Mouse (Mus musculus) Patski (cell line): ENCODE measurements around the gene Elf3. TPM values are rescaled to one million over a fixed set of nuclear protein-coding genes. Genes with fewer than 3 reads are reported as not detected.

Experiments used
- ATAC-seq: fragments of 100-300 bp; one replicate; pipeline ENCODE4 v1.8.0; 2021
- CTCF ChIA-PET: fragments of 350-600 bp; sonication (Branson Sonifier 250); formaldehyde crosslinking; loops from one replicate; lab custom pipeline; 2022; ENCODE audit warnings: inconsistent platforms; lab: Charles Lee
- POLR2A ChIA-PET: fragments of 350-600 bp; sonication (Branson Sonifier 250); formaldehyde crosslinking; loops from one replicate; lab custom pipeline; 2022; ENCODE audit warnings: antibody characterized with exemption, inconsistent platforms; lab: Charles Lee
- DNase-seq: peaks from one replicate; pipeline ENCODE4 v3.0.0-alpha.2; 2011; ENCODE audit warnings: low read depth, low spot score
- H3K27me3 ChIP-seq: fragments of 371-371 bp; one replicate; pipeline ENCODE4 v1.5.1; 2021
- CTCF ChIP-seq: fragments of 100-300 bp; IDR thresholded peaks from one replicate; pipeline ENCODE4 v1.5.1; 2021
- in situ Hi-C: fragments of 300-500 bp; cut with MboI; formaldehyde crosslinking; loops from 3 replicates; pipeline ENCODE4 v1.11.1; 2018; ENCODE audit warnings: low pct_unique_long_range_greater_than_20kb, mixed read lengths
- polyA plus RNA-seq: library from polyadenylated mRNA; unstranded; gene quantifications from one replicate; pipeline ENCODE4 v1.2.3, GENCODE M21; 2021

The Elf3 gene
- polyA plus RNA-seq, 1 experiment from 2014 or later = 27.3 TPM

DNA sequence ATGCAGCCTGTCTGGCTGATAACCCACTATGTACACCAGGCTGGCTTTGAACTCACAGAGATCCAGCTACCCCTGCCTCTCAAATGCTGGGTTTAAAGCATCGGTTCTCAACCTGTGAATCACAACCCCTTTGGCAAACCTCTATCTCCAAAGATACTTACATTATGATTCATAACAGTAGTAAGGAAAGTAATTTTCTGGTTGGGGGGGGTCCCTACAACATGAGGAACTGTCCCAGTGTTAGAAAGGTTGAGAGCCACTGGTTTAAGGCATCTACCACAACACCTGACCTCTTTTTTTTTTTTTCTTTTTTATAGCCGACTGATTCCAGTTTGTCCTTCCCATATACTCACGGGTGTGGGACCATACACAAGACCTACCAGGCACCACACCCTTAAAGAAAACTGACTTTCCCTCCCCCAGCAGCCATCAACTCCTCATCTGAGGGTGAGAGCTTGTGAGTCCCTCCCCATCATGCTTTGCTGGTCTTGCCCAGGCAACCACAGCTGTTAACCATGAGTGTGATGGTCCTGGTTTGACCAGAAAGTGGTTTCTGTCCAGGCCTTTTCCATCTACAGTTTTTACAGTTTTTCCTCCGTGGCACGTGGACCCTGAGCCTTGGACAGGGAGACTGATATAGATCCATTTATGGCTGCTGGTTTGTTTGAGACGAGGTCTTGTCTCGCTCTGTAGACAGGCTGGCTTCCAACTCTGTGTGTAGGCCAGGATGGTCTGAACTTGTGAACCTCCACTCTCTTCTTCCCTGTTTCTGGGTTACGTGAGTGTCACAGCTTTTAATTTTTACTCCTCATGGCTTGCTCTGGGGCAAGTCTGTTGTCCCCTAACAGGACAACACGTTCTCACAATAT is 44.4 kb downstream of the Elf3 start:
- POLR2A ChIA-PET = no interaction called here
- in situ Hi-C loops = no loop called here
- H3K27me3 ChIP-seq = no peaks in the 10 kb centered on the region
- no peak for ATAC-seq
- CTCF ChIA-PET = no interaction called here
- TF ChIP-seq CTCF = no peak
- no peak for DNase-seq

DNA sequence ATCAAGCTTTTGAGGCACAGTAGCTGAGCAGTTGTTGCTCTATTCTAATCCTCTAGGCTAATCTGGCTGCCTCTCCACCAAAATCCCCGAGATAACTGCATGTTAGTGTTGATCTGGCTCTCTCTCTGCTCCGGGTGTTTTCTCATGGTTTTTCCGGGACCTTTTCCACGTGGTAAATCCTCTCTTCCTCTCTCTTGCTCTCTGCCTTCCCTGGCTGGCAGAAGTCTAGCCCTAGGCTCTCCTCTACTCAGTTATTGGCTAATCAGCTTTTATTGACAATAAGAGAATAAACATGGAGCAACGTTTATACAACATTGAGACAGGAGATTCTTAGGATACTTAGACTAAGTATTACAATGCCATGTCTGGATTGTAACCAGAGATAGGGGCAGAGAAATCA is 47.9 kb downstream of the Elf3 start:
- CTCF ChIA-PET = no interaction called here
- ATAC-seq (no peak), DNase-seq (no peak)
- POLR2A ChIA-PET = no interaction called here
- TF ChIP-seq CTCF = no peak
- H3K27me3 ChIP-seq = no peaks in the 10 kb centered on the region
- in situ Hi-C loops = no loop called here

DNA sequence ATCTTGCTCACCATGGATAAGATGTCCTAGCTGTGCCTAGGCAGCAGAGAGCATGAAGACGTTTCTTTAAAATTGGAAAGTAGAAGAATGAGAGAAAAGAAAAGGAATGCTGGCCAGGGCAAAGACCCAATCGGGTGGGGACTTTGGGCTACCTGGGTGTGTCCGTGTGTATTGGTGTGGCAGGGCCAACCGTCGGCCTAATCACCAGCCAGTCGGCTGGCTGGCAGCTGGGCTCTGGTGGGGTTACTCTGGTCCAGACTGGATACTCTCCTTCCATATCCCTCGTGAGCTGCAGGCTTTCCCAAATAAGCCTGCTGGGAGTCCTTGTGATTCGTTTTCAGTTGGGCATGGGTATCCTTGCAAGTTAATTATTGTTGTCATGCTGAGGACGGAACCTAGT is 49.7 kb downstream of the Elf3 start:
- POLR2A ChIA-PET = no interaction called here
- no peak for ATAC-seq
- in situ Hi-C loops = no loop called here

DNA sequence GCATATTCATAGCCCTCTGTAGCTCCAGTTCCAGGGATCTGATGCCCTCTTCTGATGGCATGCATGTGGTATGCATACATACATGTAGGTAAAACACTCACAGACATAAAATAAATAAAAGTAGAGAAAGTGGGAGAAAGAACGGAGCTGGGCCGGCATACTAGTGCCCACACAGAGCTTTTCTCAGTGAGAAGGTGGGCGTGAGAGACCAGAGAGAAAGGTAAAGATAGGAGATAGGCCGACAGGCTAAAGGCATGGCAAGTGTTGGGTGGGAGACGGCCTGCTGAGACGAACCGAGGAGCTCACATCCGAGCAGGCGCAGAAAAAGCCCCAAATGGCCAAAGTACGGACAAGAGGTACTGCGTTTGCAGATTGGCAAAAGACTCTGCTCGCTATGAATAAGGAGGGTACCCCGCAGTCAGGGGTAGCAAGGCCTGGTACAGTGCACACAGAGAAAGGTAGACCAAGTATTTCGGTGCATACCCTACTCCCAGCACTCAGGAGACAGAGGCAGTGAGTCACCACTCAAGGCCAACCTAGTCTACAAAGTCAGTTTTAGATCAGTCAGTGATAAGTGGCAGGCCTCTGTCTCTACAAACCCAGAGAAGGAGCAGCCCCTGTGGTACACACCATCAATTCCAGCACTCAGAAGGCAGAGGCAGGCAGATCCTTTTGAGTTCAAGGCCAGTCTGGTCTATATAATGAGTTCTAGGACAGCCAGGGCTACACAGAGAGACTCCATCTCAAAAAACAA is 51.6 kb downstream of the Elf3 start:
- in situ Hi-C loops = no loop called here
- POLR2A ChIA-PET = interaction anchor here (0.7 kb wide), 1 partner anchor 219 kb away, joined by 3 read pairs; no protein-coding TSS in a partner anchor
- CTCF ChIA-PET = no interaction called here
- no peak for ATAC-seq
- TF ChIP-seq CTCF = no peak
- no peak for DNase-seq
- no peaks in the 10 kb centered on the region for H3K27me3 ChIP-seq

More for the DNA sequence above, 49.7 kb downstream of the Elf3 start:
- no peak for DNase-seq
- no peak for TF ChIP-seq CTCF
- CTCF ChIA-PET = no interaction called here
- no peaks in the 10 kb centered on the region for H3K27me3 ChIP-seq

GRCm38 (mm10) chr1:135205257-135205656 is 53.1 kb downstream of the Elf3 start:
- CTCF ChIA-PET = interaction anchor here (1.1 kb wide), 1 partner anchor 33 kb away, joined by 5 read pairs; no protein-coding TSS in a partner anchor
- in situ Hi-C loops = no loop called here
- DNase-seq (no peak), ATAC-seq (no peak)
- TF ChIP-seq CTCF = no peak
- no peaks in the 10 kb centered on the region for H3K27me3 ChIP-seq
- POLR2A ChIA-PET = no interaction called here

DNA sequence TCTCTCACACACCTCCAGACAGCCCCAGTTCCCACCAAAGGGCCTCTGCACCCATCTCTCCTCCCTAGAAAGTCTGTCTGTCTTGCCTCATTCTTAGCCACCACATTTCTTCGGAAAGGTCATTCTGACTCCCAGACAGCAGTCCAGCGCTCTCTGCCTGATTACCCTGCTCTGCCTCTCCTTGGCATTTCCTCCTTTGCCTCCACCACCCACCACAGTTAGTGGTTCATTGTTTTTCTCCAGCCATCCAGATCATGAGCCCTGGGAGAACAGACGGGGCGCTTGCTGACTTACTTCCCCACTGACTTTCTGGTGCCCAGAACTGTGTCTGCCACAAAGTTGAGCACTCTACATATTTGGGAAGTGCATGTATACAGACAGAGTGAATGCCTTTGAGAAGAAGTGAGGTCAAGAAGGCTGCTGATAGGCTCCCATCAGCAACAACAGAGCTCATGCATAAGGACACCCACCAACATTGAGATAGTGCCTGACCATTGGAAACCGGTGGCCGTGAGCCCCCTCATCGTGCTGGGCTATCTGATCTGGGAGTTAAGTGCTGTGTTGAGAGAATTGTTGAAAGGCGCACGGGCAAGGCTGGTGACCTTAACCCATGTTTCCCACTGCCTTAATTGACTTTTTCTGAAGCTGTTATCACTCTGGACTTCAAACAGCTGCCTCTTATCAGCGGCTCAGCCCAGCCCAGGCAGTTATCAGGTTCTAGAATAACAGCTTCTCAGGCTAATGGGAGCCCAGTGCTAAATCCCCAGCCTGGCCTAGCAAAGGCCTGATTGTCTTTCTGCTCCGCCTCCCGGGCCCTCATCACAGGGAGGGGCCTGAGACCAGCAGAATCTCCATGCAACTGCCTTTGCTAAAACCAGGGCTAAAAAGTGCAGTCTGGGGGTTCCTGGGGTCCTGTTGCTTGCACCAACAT is 53.9 kb downstream of the Elf3 start:
- in situ Hi-C loops = no loop called here
- no peaks in the 10 kb centered on the region for H3K27me3 ChIP-seq
- TF ChIP-seq CTCF = no peak
- ChIA-PET POLR2A (no interaction called here), CTCF (interaction anchor here (0.7 kb wide), 1 partner anchor 63 kb away, joined by 3 read pairs; no protein-coding TSS in a partner anchor)
- no peak for DNase-seq
- peak; percentile 68 for ATAC-seq

Other genes starting within 250 kb of the Elf3 start
- 2.3 TPM for gene Lgr6, start 153.3 kb downstream of the Elf3 start, polyA plus RNA-seq
- 0.19 TPM for gene Ptpn7, start 125.9 kb downstream of the Elf3 start, polyA plus RNA-seq
- gene Arl8a, start 111.7 kb downstream of the Elf3 start, polyA plus RNA-seq = 111 TPM
- gene Gpr37l1, start 90.9 kb downstream of the Elf3 start, polyA plus RNA-seq = 0.04 TPM
- 60.8 TPM for gene Rnpep, start 25.5 kb upstream of the Elf3 start, polyA plus RNA-seq
- gene Timm17a, start 55.2 kb upstream of the Elf3 start, polyA plus RNA-seq = 199 TPM
- gene Lmod1, start 66.2 kb upstream of the Elf3 start, polyA plus RNA-seq = 2.1 TPM
- gene Shisa4, start 116.7 kb upstream of the Elf3 start, polyA plus RNA-seq = 80.9 TPM
- gene Ipo9, start 171.9 kb upstream of the Elf3 start, polyA plus RNA-seq = 97.1 TPM